Mouse (Mus musculus) embryonic facial prominence, embryonic 14.5 days (tissue): Measurements from ENCODE around the gene Cped1. TPM values are rescaled to one million over a fixed set of nuclear protein-coding genes. Genes with fewer than 3 reads are reported as not detected.

Source experiments
- ATAC-seq: fragments of 200-750 bp; cut with Nextera tagmentation; 2 replicates; pipeline ENCODE4 v1.8.0; 2017; ENCODE audit warnings: low read depth, moderate number of reproducible peaks, moderate TSS enrichment
- DNase-seq: peaks from one replicate; pipeline ENCODE4 v3.0.0-alpha.2; 2015; ENCODE audit warnings: low spot score
- H3K27ac ChIP-seq: fragments of 300-500 bp; sonication (generic); replicated peaks from 2 replicates; pipeline ENCODE4 v1.5.1; 2014; ENCODE audit warnings: low read depth, mild to moderate bottlenecking, low read length, moderate library complexity
- H3K27me3 ChIP-seq: fragments of 300-500 bp; sonication (generic); replicated peaks from 2 replicates; pipeline ENCODE4 v1.6.1; 2014; ENCODE audit warnings: low read length; ENCODE audit not compliant: control insufficient read depth, insufficient read depth
- H3K36me3 ChIP-seq: fragments of 300-500 bp; sonication (generic); 2 replicates; pipeline ENCODE4 v1.6.1; 2014; ENCODE audit warnings: low read length, mixed read lengths; ENCODE audit not compliant: control insufficient read depth, insufficient read depth
- H3K4me1 ChIP-seq: fragments of 300-500 bp; sonication (generic); 2 replicates; pipeline ENCODE4 v1.6.1; 2014; ENCODE audit warnings: antibody characterized with exemption, low read length; ENCODE audit not compliant: control insufficient read depth, insufficient read depth
- H3K4me2 ChIP-seq: fragments of 300-500 bp; sonication (generic); 2 replicates; pipeline ENCODE4 v1.6.1; 2014; ENCODE audit warnings: low read depth, mild to moderate bottlenecking, low read length, moderate library complexity, mixed read lengths
- H3K4me3 ChIP-seq: fragments of 300-500 bp; sonication (generic); 2 replicates; pipeline ENCODE4 v1.5.1; 2014; ENCODE audit warnings: low read depth, mild to moderate bottlenecking, low read length
- H3K9ac ChIP-seq: fragments of 300-500 bp; sonication (generic); 2 replicates; pipeline ENCODE4 v1.6.1; 2014; ENCODE audit warnings: low read depth, mild to moderate bottlenecking, low read length, moderate library complexity, mixed read lengths
- H3K9me3 ChIP-seq: fragments of 300-500 bp; sonication (generic); 2 replicates; pipeline ENCODE4 v1.6.1; 2016; ENCODE audit warnings: low read length; ENCODE audit not compliant: control insufficient read depth
- WGBS: fragments of 180-500 bp; shearing (Covaris S2); extraction: QIAGEN DNeasy Blood & Tissue Kit; methylation state at CpG from one replicate; pipeline ENCODE4 v1.1.7; 2014; 5-methylcytosine and 5-hydroxymethylcytosine counted together
- polyA plus RNA-seq: library from polyadenylated mRNA; unstranded; fragments of >200 nt; fragmentation: Nextera tagmentation; extraction: Ambion mirVana; gene quantifications from 2 replicates; pipeline ENCODE4 v1.2.1, GENCODE M21; 2014

Gene Cped1
- polyA plus RNA-seq, 1 experiment from 2014 or later: 25.0 TPM

- H3K9ac ChIP-seq: peak overlapping the region; percentile 53
- under 1% methylated on average over 35 of the region's 38 CpGs for WGBS
- peak; percentile 77 for ATAC-seq
Observed at GRCm38 (mm10) chr6:22288737-22289460, 303.2 kb downstream of the Cped1 start.

GRCm38 (mm10) chr6:22289461-22290021 lies 303.8 kb downstream of the Cped1 start:
- DNase-seq (no peak), ATAC-seq (no peak)
- peaks cover 19% of the 10 kb centered on the region for H3K4me1 ChIP-seq
- H3K4me3 ChIP-seq: peak overlapping the region; percentile 41
- H3K27me3 ChIP-seq: peaks cover 55% of the 10 kb centered on the region
- peak overlapping the region; percentile 62 for H3K4me2 ChIP-seq
- H3K9me3 ChIP-seq: no peaks in the 10 kb centered on the region
- peak overlapping the region; percentile 53 for H3K9ac ChIP-seq
- no peaks in the 10 kb centered on the region for H3K36me3 ChIP-seq
- WGBS: 2% methylated on average over 21 of the region's 21 CpGs
- no peak overlapping the region for H3K27ac ChIP-seq

More at GRCm38 (mm10) chr6:22288737-22289460, 303.2 kb downstream of the Cped1 start:
- no peaks in the 10 kb centered on the region for H3K9me3 ChIP-seq
- peak overlapping the region; percentile 41 for H3K4me3 ChIP-seq
- H3K4me2 ChIP-seq: peak overlapping the region; percentile 62
- no peaks in the 10 kb centered on the region for H3K36me3 ChIP-seq
- peak; percentile 51 for DNase-seq
- no peak overlapping the region for H3K27ac ChIP-seq
- H3K27me3 ChIP-seq: peaks cover 55% of the 10 kb centered on the region
- peaks cover 19% of the 10 kb centered on the region for H3K4me1 ChIP-seq

- peaks cover 58% of the 10 kb centered on the region for H3K27me3 ChIP-seq
- 73% methylated on average over 8 of the region's 8 CpGs for WGBS
Observed at GRCm38 (mm10) chr6:22290790-22291189, 305.1 kb downstream of the Cped1 start.

DNA sequence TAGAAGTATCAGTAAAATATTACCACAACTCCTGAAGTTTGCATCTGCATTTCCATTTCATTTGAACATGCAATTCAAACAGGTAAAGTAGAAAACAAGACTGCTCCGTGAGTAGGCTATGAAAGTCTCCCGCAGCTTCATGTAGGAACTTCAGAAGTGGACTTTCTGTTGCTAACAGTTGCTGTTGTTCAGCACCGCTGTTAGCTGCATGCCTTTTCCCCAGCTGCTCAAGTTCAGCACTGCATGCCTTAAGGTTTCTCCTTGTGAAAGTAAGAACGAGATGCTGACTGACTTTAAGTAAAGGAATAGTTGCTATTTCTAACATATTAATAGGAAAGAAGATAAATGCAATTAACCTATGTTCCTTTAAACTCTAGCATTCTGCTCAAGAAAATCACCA lies 306.3 kb downstream of the Cped1 start:
- H3K4me1 ChIP-seq: peaks cover 19% of the 10 kb centered on the region
- no peak for ATAC-seq
- H3K4me2 ChIP-seq: no peak overlapping the region
- H3K9me3 ChIP-seq: no peaks in the 10 kb centered on the region
- H3K9ac ChIP-seq: no peak overlapping the region
- peak; percentile 38 for DNase-seq
- H3K27ac ChIP-seq: no peak overlapping the region
- WGBS: 26% methylated on average over 4 of the region's 4 CpGs
- no peaks in the 10 kb centered on the region for H3K36me3 ChIP-seq
- H3K27me3 ChIP-seq: peaks cover 48% of the 10 kb centered on the region
- no peak overlapping the region for H3K4me3 ChIP-seq

More at GRCm38 (mm10) chr6:22290790-22291189, 305.1 kb downstream of the Cped1 start:
- no peak overlapping the region for H3K4me2 ChIP-seq
- H3K9me3 ChIP-seq: no peaks in the 10 kb centered on the region
- H3K27ac ChIP-seq: no peak overlapping the region
- H3K36me3 ChIP-seq: no peaks in the 10 kb centered on the region
- DNase-seq: no peak
- no peak overlapping the region for H3K4me3 ChIP-seq
- no peak for ATAC-seq
- peaks cover 19% of the 10 kb centered on the region for H3K4me1 ChIP-seq
- H3K9ac ChIP-seq: no peak overlapping the region

DNA sequence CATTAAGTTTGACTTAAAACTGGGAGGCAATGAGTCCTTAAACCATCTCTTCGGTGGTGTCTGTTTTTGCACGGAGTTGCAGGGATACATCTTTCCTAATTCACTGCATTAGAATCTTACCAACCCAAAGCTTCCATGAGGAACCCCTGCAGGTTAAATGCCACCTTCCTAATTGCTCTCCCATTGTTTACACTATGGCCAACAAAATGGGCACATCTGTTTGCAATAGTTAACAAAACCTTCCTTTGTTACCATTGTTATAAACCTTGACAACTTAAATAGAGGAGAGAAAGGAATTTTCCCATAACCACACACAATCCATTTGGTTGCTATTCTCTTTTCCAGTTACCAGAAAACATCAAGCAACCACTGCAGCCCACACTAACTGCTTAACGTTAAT lies 308.2 kb downstream of the Cped1 start:
- WGBS: 47% methylated on average over 3 of the region's 3 CpGs
- Histone ChIP-seq H3K9me3 (no peaks in the 10 kb centered on the region), H3K9ac (no peak overlapping the region), H3K4me1 (peaks cover 5% of the 10 kb centered on the region), H3K36me3 (no peaks in the 10 kb centered on the region), H3K27me3 (peaks cover 29% of the 10 kb centered on the region), H3K4me3 (no peak overlapping the region), H3K27ac (no peak overlapping the region), H3K4me2 (no peak overlapping the region)
- no peak for DNase-seq
- no peak for ATAC-seq

GRCm38 (mm10) chr6:22297028-22297427 lies 311.3 kb downstream of the Cped1 start:
- H3K4me1 ChIP-seq: no peaks in the 10 kb centered on the region
- H3K9ac ChIP-seq: no peak overlapping the region
- no peak overlapping the region for H3K4me2 ChIP-seq
- no peaks in the 10 kb centered on the region for H3K9me3 ChIP-seq
- peaks cover 4% of the 10 kb centered on the region; the same call in 1 of the 2 replicates for H3K27me3 ChIP-seq
- no peak overlapping the region for H3K4me3 ChIP-seq
- H3K27ac ChIP-seq: no peak overlapping the region
- 75% methylated on average over 6 of the region's 6 CpGs for WGBS
- DNase-seq (no peak), ATAC-seq (no peak)
- 0 out of 2 replicates have a peak, but pooled peaks cover under 1% of the 10 kb centered on the region for H3K36me3 ChIP-seq

GRCm38 (mm10) chr6:22298059-22298458 lies 312.3 kb downstream of the Cped1 start:
- H3K4me2 ChIP-seq: no peak overlapping the region
- no peak overlapping the region for H3K9ac ChIP-seq
- 60% methylated on average over 14 of the region's 14 CpGs for WGBS

More at GRCm38 (mm10) chr6:22298059-22298458, 312.3 kb downstream of the Cped1 start:
- Histone ChIP-seq H3K27ac (no peak overlapping the region), H3K9me3 (no peaks in the 10 kb centered on the region), H3K36me3 (0 out of 2 replicates have a peak, but pooled peaks cover 5% of the 10 kb centered on the region), H3K4me1 (no peaks in the 10 kb centered on the region), H3K4me3 (no peak overlapping the region), H3K27me3 (0 out of 2 replicates have a peak, but pooled peaks cover 2% of the 10 kb centered on the region)
- ATAC-seq (no peak), DNase-seq (no peak)
